Mouse (Mus musculus): ENCODE results near the gene Gm6096.

DNA sequence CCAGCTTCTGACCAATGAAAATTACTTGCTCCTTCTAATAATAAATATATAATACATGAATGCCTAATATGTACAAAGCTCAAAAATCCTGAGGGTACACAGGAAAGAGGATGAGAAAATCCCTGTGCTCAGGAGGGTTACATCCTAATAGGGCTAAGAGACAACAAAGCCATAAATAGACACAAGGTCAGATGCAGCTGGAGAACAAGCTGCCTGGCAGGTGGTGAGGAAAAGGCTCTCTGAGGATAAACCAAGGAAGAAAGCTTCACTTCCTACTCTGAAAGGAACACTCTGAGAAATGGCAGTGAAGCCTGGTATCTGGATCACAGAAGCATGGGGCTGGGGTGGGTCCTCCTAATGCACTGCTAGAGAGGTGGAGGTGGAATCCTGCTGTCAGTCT lies 15.6 kb downstream of the Gm6096 start:
- TF ChIP-seq CTCF (conservative IDR thresholded peaks at IDR 0.05; ENCODE audit: low read length) (no peak), POU5F1 (IDR thresholded peaks at IDR 0.05; ENCODE audit: borderline replicate concordance, low read length) (no peak)

Data from E14TG2a.4 (cell line).